Mouse (Mus musculus): ENCODE results near the gene Ppfibp1. TPM values are rescaled to one million over a fixed set of nuclear protein-coding genes. Genes with fewer than 3 reads are reported as not detected.

Gene Ppfibp1
- polyA plus RNA-seq, 1 experiment from 2014 or later = 19.4 TPM

DNA sequence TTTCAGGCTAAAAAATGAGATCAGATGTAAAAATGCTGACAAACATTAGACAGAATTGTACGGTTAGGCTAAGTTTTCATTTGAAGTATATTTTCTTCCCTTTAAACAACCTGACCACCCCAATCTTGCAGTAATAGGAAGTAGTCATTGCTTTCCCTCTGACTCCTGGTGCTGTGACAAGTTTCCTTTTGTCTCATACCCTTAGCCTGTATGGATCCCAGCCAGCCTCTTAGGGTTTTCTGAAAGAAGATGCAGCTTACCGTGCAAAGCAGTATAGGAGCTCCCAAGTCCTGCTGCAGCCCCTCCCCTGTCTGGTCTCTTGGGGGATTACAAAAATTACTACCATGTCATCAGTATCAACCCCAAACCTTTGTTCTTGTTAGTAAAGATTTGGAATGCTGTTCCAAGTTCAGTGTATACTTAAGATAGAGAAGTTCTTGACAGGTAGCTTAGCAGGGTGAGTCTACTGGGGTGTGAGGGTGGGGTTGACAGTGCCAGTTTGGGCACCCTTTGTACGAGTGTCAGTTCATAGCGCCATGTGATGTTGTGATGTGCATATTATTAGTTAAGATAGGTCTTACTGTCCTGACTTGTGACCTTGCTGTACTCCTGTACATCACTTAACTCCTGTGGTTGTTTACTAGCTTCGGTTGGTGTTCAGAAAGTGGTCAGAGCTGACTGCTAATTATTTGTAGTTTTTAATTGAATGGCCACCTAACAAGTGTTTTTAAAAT, 18.9 kb downstream of the Ppfibp1 start:
- Histone ChIP-seq H3K36me3 (no peaks in the 10 kb centered on the region), H3K4me1 (no peaks in the 10 kb centered on the region), H3K4me3 (no peak overlapping the region), H3K9ac (replicated peaks) (no peak overlapping the region), H3K4me2 (replicated peaks) (no peak overlapping the region), H3K27me3 (no peaks in the 10 kb centered on the region), H3K27ac (replicated peaks) (no peak overlapping the region), H3K9me3 (no peaks in the 10 kb centered on the region)
- no peak for ATAC-seq (replicated peaks)
- WGBS = 80% methylated on average over 5 of the region's 5 CpGs

DNA sequence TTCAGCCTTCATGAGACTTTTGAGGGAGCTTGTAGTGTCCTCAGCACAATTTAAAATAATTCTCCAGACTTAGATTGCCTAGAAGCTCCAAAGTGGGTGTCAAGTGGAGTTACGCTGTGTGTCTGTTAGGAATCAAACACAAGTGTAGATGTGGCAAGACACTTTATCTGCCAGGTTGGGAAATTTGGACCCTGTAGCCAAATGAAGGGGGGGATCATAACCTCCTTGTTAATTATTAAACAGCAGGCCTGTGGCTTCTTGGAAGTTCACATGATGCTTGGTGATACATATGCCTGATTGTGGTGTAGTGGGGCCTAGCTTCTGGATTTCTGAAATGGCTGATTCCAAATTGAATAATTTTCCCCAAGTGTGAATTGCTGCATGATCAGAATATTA, 19.5 kb downstream of the Ppfibp1 start:
- Histone ChIP-seq H3K27me3 (no peaks in the 10 kb centered on the region), H3K4me2 (replicated peaks) (no peak overlapping the region), H3K27ac (replicated peaks) (no peak overlapping the region), H3K4me1 (no peaks in the 10 kb centered on the region), H3K4me3 (no peak overlapping the region), H3K9me3 (no peaks in the 10 kb centered on the region), H3K9ac (replicated peaks) (no peak overlapping the region), H3K36me3 (no peaks in the 10 kb centered on the region)
- ATAC-seq (replicated peaks) = no peak
- 90% methylated on average over 1 of the region's 1 CpGs for whole genome bisulfite sequencing

DNA sequence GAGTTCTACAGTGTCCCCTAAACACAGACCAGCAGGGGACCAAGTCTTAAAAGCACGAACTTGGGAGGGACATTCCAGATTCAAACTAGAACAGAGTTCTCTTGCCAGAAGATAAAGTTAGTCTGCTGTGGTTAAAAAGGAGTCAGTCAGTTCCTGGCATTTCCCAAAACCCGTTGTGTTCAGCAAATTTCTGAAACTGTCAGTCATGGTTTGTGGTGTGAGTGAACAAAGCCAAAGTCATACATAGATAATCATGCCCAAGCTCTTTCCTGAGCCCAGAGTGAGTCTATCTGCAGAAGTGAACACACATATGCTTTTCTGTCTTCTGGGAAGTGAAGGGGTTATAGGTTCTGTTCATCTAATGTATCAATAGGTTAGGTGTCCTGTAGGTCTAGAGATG, 20.5 kb downstream of the Ppfibp1 start:
- Histone ChIP-seq H3K27ac (replicated peaks) (no peak overlapping the region), H3K36me3 (no peaks in the 10 kb centered on the region), H3K27me3 (no peaks in the 10 kb centered on the region), H3K4me1 (no peaks in the 10 kb centered on the region), H3K4me2 (replicated peaks) (no peak overlapping the region), H3K4me3 (no peak overlapping the region), H3K9me3 (no peaks in the 10 kb centered on the region), H3K9ac (replicated peaks) (no peak overlapping the region)
- WGBS = 72% methylated on average over 2 of the region's 2 CpGs
- no peak for ATAC-seq (replicated peaks)

DNA sequence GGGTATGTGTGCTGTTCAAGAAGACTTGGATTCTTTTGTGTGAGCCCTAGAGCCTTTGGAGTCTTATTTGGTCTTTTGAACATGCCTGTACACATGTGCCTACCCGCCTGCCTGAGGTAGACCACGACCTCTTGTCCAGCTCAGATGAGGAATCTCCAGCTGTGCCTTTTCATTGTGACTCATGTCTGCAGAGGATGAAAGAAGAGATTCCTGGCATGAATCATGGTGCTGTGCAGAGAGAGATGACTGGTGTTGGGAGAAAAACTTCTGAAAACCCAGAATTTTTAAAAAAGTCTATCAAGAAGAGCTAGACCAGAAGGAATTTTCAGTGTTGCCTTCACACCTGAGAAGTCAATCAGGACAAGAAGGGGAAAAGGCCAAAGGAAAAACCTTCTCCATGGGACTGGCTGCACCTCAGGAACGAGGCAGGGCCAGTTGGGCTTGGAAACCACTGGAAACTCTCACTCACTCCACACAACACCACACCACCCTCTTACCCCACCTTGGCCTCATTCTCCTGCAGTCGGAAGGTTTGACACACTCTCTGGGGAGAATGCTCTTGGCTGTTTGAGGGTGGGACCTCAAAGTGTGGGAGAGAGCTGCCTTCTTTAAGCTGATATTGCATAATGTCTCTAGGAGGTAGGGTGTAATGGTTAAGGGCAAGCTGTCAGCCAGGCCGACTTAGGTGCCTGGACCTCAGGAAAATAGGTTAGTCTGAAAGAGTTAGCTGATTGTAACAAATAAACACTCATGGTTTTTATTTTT, 21.6 kb downstream of the Ppfibp1 start:
- ATAC-seq (replicated peaks) = no peak
- H3K27ac ChIP-seq (replicated peaks) = no peak overlapping the region

DNA sequence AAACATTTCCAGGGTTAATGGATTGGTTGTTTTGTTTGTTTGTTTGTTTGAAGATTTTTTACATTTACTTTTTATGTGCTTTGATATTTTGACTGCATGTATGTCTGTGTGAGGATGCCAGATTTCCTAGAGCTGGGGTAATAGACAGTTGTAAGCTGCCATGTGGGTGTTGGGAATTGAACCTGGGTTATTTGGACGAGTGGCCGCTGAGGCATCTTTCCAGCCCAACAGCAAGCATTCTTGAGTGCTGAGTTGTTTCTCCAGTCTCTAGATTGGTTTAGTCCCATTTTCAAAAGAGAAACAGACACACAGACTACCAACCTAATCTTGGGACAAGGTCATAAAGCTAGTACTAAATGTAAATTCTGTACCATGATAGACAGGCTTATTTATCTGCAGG, 22.5 kb downstream of the Ppfibp1 start:
- ATAC-seq (replicated peaks) = no peak
- Histone ChIP-seq H3K9ac (replicated peaks) (no peak overlapping the region), H3K4me1 (no peaks in the 10 kb centered on the region), H3K27ac (replicated peaks) (no peak overlapping the region), H3K27me3 (no peaks in the 10 kb centered on the region), H3K9me3 (no peaks in the 10 kb centered on the region), H3K36me3 (no peaks in the 10 kb centered on the region), H3K4me2 (replicated peaks) (no peak overlapping the region), H3K4me3 (no peak overlapping the region)
- WGBS = 88% methylated on average over 2 of the region's 2 CpGs

More for the DNA sequence above, 21.6 kb downstream of the Ppfibp1 start:
- H3K9ac ChIP-seq (replicated peaks) = no peak overlapping the region
- H3K36me3 ChIP-seq = no peaks in the 10 kb centered on the region
- no peaks in the 10 kb centered on the region for H3K27me3 ChIP-seq
- 86% methylated on average over 5 of the region's 5 CpGs for WGBS
- H3K4me2 ChIP-seq (replicated peaks) = no peak overlapping the region
- H3K4me1 ChIP-seq = no peaks in the 10 kb centered on the region
- no peak overlapping the region for H3K4me3 ChIP-seq
- H3K9me3 ChIP-seq = no peaks in the 10 kb centered on the region

DNA sequence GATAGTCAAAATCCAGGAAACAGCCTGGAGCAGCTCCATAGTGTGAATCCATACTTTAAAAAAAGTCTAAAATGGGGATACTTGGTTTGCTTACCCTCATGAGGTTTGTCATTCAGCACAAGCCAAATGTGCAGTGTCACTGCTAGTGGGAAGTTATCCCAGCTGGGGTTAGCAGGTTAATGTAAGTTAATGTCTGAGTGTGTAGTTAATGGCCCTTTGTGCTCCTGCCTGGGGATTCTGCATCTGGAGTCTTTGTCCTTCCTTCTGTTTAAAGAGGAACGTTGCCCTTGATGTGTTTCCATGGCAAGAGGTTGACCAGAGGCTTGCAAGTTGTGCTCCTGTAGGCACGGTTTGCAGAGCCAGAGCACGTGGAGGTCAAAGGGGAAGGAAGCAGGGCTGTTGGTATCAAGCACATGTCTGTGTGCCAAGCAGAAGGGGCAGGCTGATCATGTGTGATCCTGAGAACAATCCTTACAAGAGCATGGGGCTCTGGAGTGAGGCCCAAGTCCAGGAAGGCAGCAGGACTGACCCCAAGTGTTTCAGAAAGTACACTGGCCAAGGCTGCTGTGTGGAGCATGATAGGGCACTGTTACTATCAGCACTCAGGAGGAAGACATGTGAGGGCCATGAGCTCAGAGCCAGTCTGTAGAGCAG, 24.7 kb downstream of the Ppfibp1 start:
- no peak overlapping the region for H3K27ac ChIP-seq (replicated peaks)
- 22% methylated on average over 3 of the region's 3 CpGs for WGBS
- H3K4me2 ChIP-seq (replicated peaks) = no peak overlapping the region
- H3K4me3 ChIP-seq = no peak overlapping the region
- H3K36me3 ChIP-seq = no peaks in the 10 kb centered on the region
- H3K27me3 ChIP-seq = no peaks in the 10 kb centered on the region
- no peaks in the 10 kb centered on the region for H3K9me3 ChIP-seq
- ATAC-seq (replicated peaks) = no peak
- H3K4me1 ChIP-seq = no peaks in the 10 kb centered on the region
- H3K9ac ChIP-seq (replicated peaks) = no peak overlapping the region

GRCm38 (mm10) chr6:146913489-146914198, 25.4 kb downstream of the Ppfibp1 start:
- no peak for ATAC-seq (replicated peaks)
- 72% methylated on average over 4 of the region's 4 CpGs for WGBS
- H3K27ac ChIP-seq (replicated peaks) = no peak overlapping the region
- H3K4me3 ChIP-seq = no peak overlapping the region
- no peaks in the 10 kb centered on the region for H3K27me3 ChIP-seq
- H3K4me1 ChIP-seq = no peaks in the 10 kb centered on the region
- no peaks in the 10 kb centered on the region for H3K36me3 ChIP-seq
- no peaks in the 10 kb centered on the region for H3K9me3 ChIP-seq
- no peak overlapping the region for H3K9ac ChIP-seq (replicated peaks)
- H3K4me2 ChIP-seq (replicated peaks) = no peak overlapping the region

DNA sequence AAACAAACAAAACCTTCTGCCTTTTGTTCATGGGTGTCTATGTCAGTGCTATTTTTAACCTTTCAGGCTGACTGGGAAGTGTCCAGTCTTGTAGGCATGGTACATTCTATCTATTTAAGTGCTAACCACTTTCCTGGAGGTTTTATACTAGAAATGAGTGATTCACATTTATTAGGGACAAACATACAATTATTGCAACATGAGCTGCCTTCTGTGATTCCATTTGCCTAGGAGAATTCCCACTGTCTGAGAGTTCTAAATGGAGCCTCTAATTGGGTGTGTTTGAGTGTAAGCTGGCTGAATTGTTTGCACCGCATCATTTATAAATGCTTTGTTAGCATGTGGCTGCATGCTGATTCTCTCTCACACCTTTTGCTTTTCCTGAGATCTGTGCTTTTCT, 27.5 kb downstream of the Ppfibp1 start:
- no peaks in the 10 kb centered on the region for H3K9me3 ChIP-seq
- no peak overlapping the region for H3K27ac ChIP-seq (replicated peaks)
- no peak for ATAC-seq (replicated peaks)
- 36% methylated on average over 1 of the region's 1 CpGs for WGBS
- no peak overlapping the region for H3K4me2 ChIP-seq (replicated peaks)
- H3K36me3 ChIP-seq = no peaks in the 10 kb centered on the region
- no peaks in the 10 kb centered on the region for H3K4me1 ChIP-seq
- no peak overlapping the region for H3K4me3 ChIP-seq
- no peak overlapping the region for H3K9ac ChIP-seq (replicated peaks)
- no peaks in the 10 kb centered on the region for H3K27me3 ChIP-seq

DNA sequence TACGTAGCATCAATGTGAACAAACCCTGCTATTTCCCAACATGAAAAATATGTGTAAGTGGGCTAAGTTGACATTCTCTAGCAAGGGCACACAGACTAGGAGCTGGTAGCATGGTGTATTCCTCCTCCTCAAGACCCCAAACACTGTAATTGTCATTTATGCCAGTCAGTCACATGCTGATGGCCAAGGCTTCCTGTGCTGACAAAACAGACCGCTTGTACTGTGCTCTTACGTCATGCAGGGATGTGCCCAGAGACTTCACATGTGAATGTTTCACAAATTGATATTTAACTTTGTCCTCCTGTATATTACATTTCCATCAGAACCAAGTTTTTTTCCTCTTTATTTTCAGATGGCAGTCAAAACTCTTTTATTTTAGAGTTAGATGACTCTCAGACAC, 29.1 kb downstream of the Ppfibp1 start:
- H3K9me3 ChIP-seq = no peaks in the 10 kb centered on the region
- 86% methylated on average over 3 of the region's 3 CpGs for WGBS

GRCm38 (mm10) chr6:146918341-146918740, 30.1 kb downstream of the Ppfibp1 start:
- H3K4me1 ChIP-seq = no peaks in the 10 kb centered on the region
- H3K27ac ChIP-seq (replicated peaks) = no peak overlapping the region
- no peaks in the 10 kb centered on the region for H3K36me3 ChIP-seq
- WGBS = 87% methylated on average over 6 of the region's 6 CpGs
- no peak overlapping the region for H3K4me3 ChIP-seq
- H3K4me2 ChIP-seq (replicated peaks) = no peak overlapping the region
- H3K9ac ChIP-seq (replicated peaks) = no peak overlapping the region
- ATAC-seq (replicated peaks) = no peak
- H3K27me3 ChIP-seq = no peaks in the 10 kb centered on the region
- H3K9me3 ChIP-seq = no peaks in the 10 kb centered on the region

More for the DNA sequence above, 29.1 kb downstream of the Ppfibp1 start:
- Histone ChIP-seq H3K4me3 (no peak overlapping the region), H3K27ac (replicated peaks) (no peak overlapping the region), H3K4me2 (replicated peaks) (no peak overlapping the region), H3K4me1 (no peaks in the 10 kb centered on the region), H3K36me3 (no peaks in the 10 kb centered on the region), H3K9ac (replicated peaks) (no peak overlapping the region), H3K27me3 (no peaks in the 10 kb centered on the region)
- no peak for ATAC-seq (replicated peaks)

- H3K27me3 ChIP-seq = no peaks in the 10 kb centered on the region
- WGBS = 85% methylated on average over 5 of the region's 5 CpGs
- H3K4me1 ChIP-seq = no peaks in the 10 kb centered on the region
- no peak overlapping the region for H3K4me2 ChIP-seq (replicated peaks)
- H3K36me3 ChIP-seq = no peaks in the 10 kb centered on the region
- ATAC-seq (replicated peaks) = no peak
- no peak overlapping the region for H3K4me3 ChIP-seq
- no peak overlapping the region for H3K27ac ChIP-seq (replicated peaks)
- H3K9ac ChIP-seq (replicated peaks) = no peak overlapping the region
- no peaks in the 10 kb centered on the region for H3K9me3 ChIP-seq
Observed at GRCm38 (mm10) chr6:146926415-146926980, 38.2 kb downstream of the Ppfibp1 start.

GRCm38 (mm10) chr6:146928108-146928507, 39.8 kb downstream of the Ppfibp1 start:
- no peak overlapping the region for H3K9ac ChIP-seq (replicated peaks)
- H3K9me3 ChIP-seq = no peaks in the 10 kb centered on the region
- no peak for ATAC-seq (replicated peaks)
- no peak overlapping the region for H3K4me2 ChIP-seq (replicated peaks)
- no peak overlapping the region for H3K27ac ChIP-seq (replicated peaks)
- no peaks in the 10 kb centered on the region for H3K36me3 ChIP-seq
- no peaks in the 10 kb centered on the region for H3K27me3 ChIP-seq
- H3K4me1 ChIP-seq = no peaks in the 10 kb centered on the region
- WGBS = 63% methylated on average over 3 of the region's 3 CpGs
- H3K4me3 ChIP-seq = no peak overlapping the region
